Mouse (Mus musculus) hindbrain, embryonic 10.5 days (tissue): ENCODE measurements around the gene Olfr776. TPM values are rescaled to one million over a fixed set of nuclear protein-coding genes. Genes with fewer than 3 reads are reported as not detected.
"Not testable (repeated sequence)": the region's sequence is repeated elsewhere in the genome, so short reads cannot be mapped to it uniquely, and the experiment has no call there.

ENCODE experiments used
- DNase-seq: peaks from one replicate; pipeline ENCODE4 v3.0.0-alpha.2; 2017; ENCODE audit warnings: low spot score
- H3K27ac ChIP-seq: fragments of 300-500 bp; sonication (generic); 2 replicates; pipeline ENCODE4 v1.5.1; 2016; ENCODE audit warnings: mild to moderate bottlenecking, moderate library complexity
- H3K27me3 ChIP-seq: fragments of 300-500 bp; sonication (generic); 2 replicates; pipeline ENCODE4 v1.6.1; 2016; ENCODE audit warnings: mild to moderate bottlenecking; ENCODE audit not compliant: poor library complexity, insufficient read depth, severe bottlenecking
- H3K36me3 ChIP-seq: fragments of 300-500 bp; sonication (generic); 2 replicates; pipeline ENCODE4 v1.6.1; 2016; ENCODE audit warnings: mild to moderate bottlenecking, moderate library complexity
- H3K4me1 ChIP-seq: fragments of 300-500 bp; sonication (generic); replicated peaks from 2 replicates; pipeline ENCODE4 v1.6.1; 2016; ENCODE audit warnings: mild to moderate bottlenecking
- H3K4me3 ChIP-seq: fragments of 300-500 bp; sonication (generic); 2 replicates; pipeline ENCODE4 v1.5.1; 2016; ENCODE audit warnings: mild to moderate bottlenecking, moderate library complexity
- H3K9me3 ChIP-seq: fragments of 300-500 bp; sonication (generic); 2 replicates; pipeline ENCODE4 v1.6.1; 2016; ENCODE audit warnings: mild to moderate bottlenecking, moderate library complexity
- WGBS: fragments of 180-500 bp; shearing (Covaris S2); methylation state at CpG from one replicate; pipeline ENCODE4 v1.1.7; 2016; 5-methylcytosine and 5-hydroxymethylcytosine counted together
- polyA plus RNA-seq: library from polyadenylated mRNA; unstranded; fragments of >200 nt; fragmentation: Nextera tagmentation; extraction: Ambion mirVana; gene quantifications from 2 replicates; pipeline ENCODE4 v1.2.1, GENCODE M21; 2016

Gene Olfr776
- polyA plus RNA-seq = not detected in 2 replicates

DNA sequence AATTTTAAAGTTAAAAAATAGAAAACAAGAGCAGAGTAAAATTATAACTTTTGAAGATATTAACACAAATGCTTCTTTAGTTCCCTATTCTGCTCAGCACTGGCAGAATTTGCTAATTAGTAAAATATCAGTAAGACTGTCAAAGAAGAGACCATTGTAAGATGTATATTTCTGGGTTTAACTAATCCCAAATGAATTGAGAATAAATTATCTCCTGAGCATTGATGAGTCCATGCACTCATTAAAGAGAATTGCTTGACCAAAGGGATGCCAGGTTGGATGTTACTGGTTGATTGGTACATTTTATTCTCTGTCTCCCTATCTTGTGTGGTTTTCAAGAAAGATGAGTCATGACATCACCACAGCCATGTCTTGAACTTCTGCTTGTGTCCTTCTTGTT lies at the start of gene Olfr776:
Gene Olfr776, plus strand, starts transcription at position 301 of the 400 bp plus-strand sequence.
- H3K27ac ChIP-seq = no peak within 1 kb of the TSS
- H3K9me3 ChIP-seq = no peaks in the 10 kb centered on the region
- no peak for DNase-seq
- no peaks in the 10 kb centered on the region for H3K27me3 ChIP-seq
- H3K4me1 ChIP-seq = no peaks in the 10 kb centered on the region
- H3K4me3 ChIP-seq = no peak within 1 kb of the TSS
- H3K36me3 ChIP-seq = no peaks in the 10 kb centered on the region

DNA sequence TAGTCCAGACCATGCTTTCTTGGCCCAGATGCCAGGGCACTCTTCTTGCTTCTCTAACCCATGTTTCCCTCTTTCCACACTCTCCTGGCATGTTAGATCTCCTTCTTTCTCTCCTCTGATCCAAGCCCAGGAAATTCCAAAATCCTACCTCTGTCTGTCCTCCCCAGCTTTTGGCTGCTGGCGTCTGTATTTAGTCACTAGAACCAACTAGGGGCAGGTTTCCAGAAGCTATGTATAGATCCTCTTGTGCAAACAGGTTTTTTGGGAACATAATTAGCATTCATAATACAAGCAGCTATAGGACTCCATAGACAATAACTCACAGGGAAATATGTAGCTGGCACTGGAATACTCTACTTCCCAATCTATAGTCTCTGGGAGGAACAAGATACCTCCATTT lies 28.2 kb upstream of the Olfr776 start:
- WGBS = 81% methylated on average over 1 of the region's 1 CpGs
- Histone ChIP-seq H3K4me1 (no peaks in the 10 kb centered on the region), H3K9me3 (no peaks in the 10 kb centered on the region), H3K36me3 (no peaks in the 10 kb centered on the region), H3K27ac (no peak overlapping the region), H3K27me3 (no peaks in the 10 kb centered on the region), H3K4me3 (no peak overlapping the region)
- no peak for DNase-seq

DNA sequence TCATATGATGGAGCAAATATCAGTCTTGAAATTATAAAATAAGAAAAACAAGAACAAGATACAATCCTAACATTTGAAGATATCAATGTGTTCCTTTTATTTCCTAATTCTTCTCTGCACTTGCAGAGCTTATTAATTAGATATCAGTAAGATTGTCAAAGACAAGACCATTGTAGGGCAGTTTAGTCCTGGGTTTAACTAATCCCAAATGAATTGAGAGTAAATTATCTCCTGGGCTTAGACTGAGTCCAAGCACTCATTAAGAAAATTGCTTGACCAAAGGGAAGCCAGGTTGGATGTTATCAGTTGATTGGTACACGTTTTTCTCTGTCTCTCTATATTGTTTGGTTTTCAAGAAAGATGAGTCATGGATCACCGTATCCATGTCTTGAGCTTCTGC lies 23.0 kb upstream of the Olfr776 start, which contains the start of gene Olfr774:
Gene Olfr774, plus strand, starts transcription at position 301 of the 400 bp plus-strand sequence.
- DNase-seq = no peak
- Histone ChIP-seq H3K9me3 (no peaks in the 10 kb centered on the region), H3K36me3 (no peaks in the 10 kb centered on the region), H3K4me1 (no peaks in the 10 kb centered on the region), H3K27me3 (no peaks in the 10 kb centered on the region), H3K4me3 (no peak within 1 kb of the TSS), H3K27ac (no peak within 1 kb of the TSS)
- 80% methylated on average over 2 of the region's 2 CpGs for whole genome bisulfite sequencing

DNA sequence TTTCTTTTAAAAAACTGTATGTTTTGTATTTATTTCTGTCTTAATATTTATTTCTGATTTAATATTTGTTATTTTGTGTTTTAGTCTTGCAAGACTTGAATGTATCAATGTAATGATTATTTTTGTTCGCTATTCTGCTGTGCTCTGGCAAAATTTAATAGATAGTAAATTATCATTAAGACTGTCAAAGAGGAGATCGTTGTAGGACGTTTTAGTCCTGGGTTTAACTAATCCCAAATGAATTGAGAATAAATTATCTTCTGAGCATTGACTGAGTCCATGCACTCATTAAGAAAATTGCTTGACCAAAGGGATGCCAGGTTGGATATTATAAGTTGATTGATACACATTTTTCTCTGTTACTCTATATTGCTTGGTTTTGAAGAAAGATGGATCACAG lies 10.8 kb upstream of the Olfr776 start, which contains the start of gene Olfr775:
Gene Olfr775, plus strand, starts transcription at position 301 of the 400 bp plus-strand sequence.
- no peak within 1 kb of the TSS for H3K4me3 ChIP-seq
- no peak for DNase-seq
- no peaks in the 10 kb centered on the region for H3K27me3 ChIP-seq
- no peaks in the 10 kb centered on the region for H3K36me3 ChIP-seq
- H3K27ac ChIP-seq = no peak within 1 kb of the TSS
- H3K9me3 ChIP-seq = no peaks in the 10 kb centered on the region
- no peaks in the 10 kb centered on the region for H3K4me1 ChIP-seq
- WGBS = 75% methylated on average over 3 of the region's 3 CpGs

DNA sequence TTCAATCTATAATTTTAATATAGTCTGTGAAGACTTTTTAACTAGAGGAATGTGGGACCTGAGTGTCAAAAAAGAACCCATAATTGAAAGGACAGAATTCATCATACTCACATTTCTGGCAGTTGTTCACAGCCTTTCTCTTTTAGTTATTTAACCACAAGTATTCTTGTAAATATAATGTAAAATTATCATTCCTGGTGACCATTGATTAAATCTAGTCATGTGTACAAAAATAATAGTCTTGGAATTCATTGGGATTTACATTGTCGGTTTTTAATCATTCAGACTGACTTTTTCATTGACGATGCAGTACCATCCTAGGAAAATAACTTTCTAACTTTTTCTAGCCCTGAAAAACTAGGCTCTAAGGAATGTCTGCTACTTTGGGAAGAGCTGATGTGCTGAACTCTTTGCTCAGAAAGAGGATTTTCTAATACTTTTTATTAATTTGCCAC lies 12.2 kb downstream of the Olfr776 start, which contains the start of gene Olfr777:
Gene Olfr777, minus strand, starts transcription at position 405 of the 455 bp plus-strand sequence.
- H3K9me3 ChIP-seq = no peaks in the 10 kb centered on the region
- no peak within 1 kb of the TSS for H3K4me3 ChIP-seq
- WGBS = 93% methylated on average over 2 of the region's 2 CpGs
- no peaks in the 10 kb centered on the region for H3K4me1 ChIP-seq
- no peak for DNase-seq
- no peaks in the 10 kb centered on the region for H3K36me3 ChIP-seq
- H3K27me3 ChIP-seq = no peaks in the 10 kb centered on the region
- no peak within 1 kb of the TSS for H3K27ac ChIP-seq

DNA sequence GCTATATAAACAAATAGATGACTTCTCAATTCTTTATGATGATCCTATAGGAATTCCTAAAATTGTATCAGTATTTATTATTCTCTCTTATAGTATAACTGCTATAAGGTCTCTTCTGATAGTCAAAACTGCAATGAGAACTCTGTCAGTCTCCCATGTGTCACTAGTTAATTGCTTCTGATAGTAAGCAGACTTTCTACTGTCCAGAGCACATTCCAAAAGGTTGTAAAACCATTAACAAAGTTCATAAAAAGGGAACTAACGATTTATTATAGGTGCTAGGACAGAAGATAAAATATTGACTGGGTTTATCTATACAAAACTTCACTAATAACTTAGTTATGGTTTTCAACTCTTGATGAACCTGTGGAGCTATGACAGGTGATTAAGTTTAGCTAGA lies 54.0 kb downstream of the Olfr776 start:
- not testable (repeated sequence) for DNase-seq, H3K36me3 ChIP-seq, H3K27me3 ChIP-seq, H3K4me1 ChIP-seq, H3K9me3 ChIP-seq, H3K4me3 ChIP-seq, H3K27ac ChIP-seq
- WGBS = 64% methylated on average over 1 of the region's 1 CpGs

DNA sequence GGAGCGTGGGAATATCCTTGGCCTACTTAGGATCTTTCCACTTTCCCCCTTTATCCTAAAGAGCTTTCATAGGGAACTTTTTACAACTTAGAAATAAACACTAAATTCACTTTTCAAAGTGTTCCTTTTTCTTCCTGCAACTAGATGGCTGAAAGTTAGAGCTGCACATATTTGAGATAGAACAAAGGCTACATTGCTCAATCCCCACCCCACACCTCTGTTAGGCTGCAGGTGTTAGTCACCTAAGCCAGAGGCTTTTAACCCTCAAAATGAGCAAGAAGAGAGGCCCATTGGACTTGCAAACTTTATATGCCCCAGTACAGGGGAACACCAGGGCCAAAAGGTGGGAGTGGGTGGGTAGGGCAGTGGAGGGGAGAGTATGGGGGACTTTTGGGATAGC lies 54.6 kb downstream of the Olfr776 start:
- not testable (repeated sequence) for H3K27ac ChIP-seq, H3K36me3 ChIP-seq, DNase-seq, H3K4me1 ChIP-seq, H3K9me3 ChIP-seq, H3K4me3 ChIP-seq, H3K27me3 ChIP-seq
- no CpG with 5 or more reads among the region's 1 CpGs for WGBS

Other genes starting within 250 kb of the Olfr776 start
- not detected in 2 replicates for gene Olfr763, start 248.3 kb upstream of the Olfr776 start, polyA plus RNA-seq
- not detected in 2 replicates for gene Olfr764-ps1, start 219.2 kb upstream of the Olfr776 start, polyA plus RNA-seq
- not detected in 2 replicates for gene Olfr765, start 209.1 kb upstream of the Olfr776 start, polyA plus RNA-seq
- gene Olfr766-ps1, start 190.2 kb upstream of the Olfr776 start, polyA plus RNA-seq = not detected in 2 replicates
- not detected in 2 replicates for gene Olfr767, start 176.2 kb upstream of the Olfr776 start, polyA plus RNA-seq
- gene Olfr768, start 159.8 kb upstream of the Olfr776 start, polyA plus RNA-seq = not detected in 2 replicates
- not detected in 2 replicates for gene Olfr769, start 141.3 kb upstream of the Olfr776 start, polyA plus RNA-seq
- gene Olfr770, start 120.1 kb upstream of the Olfr776 start, polyA plus RNA-seq = not detected in 2 replicates
- gene Olfr771, start 94.4 kb upstream of the Olfr776 start, polyA plus RNA-seq = not detected in 2 replicates
- gene Olfr772, start 81.2 kb upstream of the Olfr776 start, polyA plus RNA-seq = not detected in 2 replicates
- not detected in 2 replicates for gene Olfr773, start 71.7 kb upstream of the Olfr776 start, polyA plus RNA-seq
- gene Olfr774, start 22.9 kb upstream of the Olfr776 start, polyA plus RNA-seq = not detected in 2 replicates
- gene Olfr775, start 10.7 kb upstream of the Olfr776 start, polyA plus RNA-seq = not detected in 2 replicates
- gene Olfr777, start 12.4 kb downstream of the Olfr776 start, polyA plus RNA-seq = 0.10 TPM in 1 of 2 replicates, not detected in the other
- not detected in 2 replicates for gene Olfr780, start 59.0 kb downstream of the Olfr776 start, polyA plus RNA-seq
- not detected in 2 replicates for gene Olfr781, start 69.7 kb downstream of the Olfr776 start, polyA plus RNA-seq
- gene Olfr782, start 89.7 kb downstream of the Olfr776 start, polyA plus RNA-seq = not detected in 2 replicates
- 0.08 TPM in 1 of 2 replicates, not detected in the other for gene Olfr784, start 125.0 kb downstream of the Olfr776 start, polyA plus RNA-seq
- gene Olfr785, start 146.3 kb downstream of the Olfr776 start, polyA plus RNA-seq = not detected in 2 replicates
- gene Olfr786, start 168.2 kb downstream of the Olfr776 start, polyA plus RNA-seq = not detected in 2 replicates
- gene Olfr787, start 202.7 kb downstream of the Olfr776 start, polyA plus RNA-seq = not detected in 2 replicates
- not detected in 2 replicates for gene Olfr788, start 211.9 kb downstream of the Olfr776 start, polyA plus RNA-seq
- not detected in 2 replicates for gene Olfr789, start 225.6 kb downstream of the Olfr776 start, polyA plus RNA-seq
- not detected in 2 replicates for gene Olfr790, start 239.4 kb downstream of the Olfr776 start, polyA plus RNA-seq